Mouse (Mus musculus) ES-Bruce4 (cell line): ENCODE results near the gene Mcemp1.

ENCODE experiments used
- CTCF ChIP-seq: IDR thresholded peaks from one replicate; pipeline ENCODE4 v1.8.1; 2011; ENCODE audit warnings: low read depth, low read length
- POLR2A ChIP-seq: IDR thresholded peaks from one replicate; pipeline ENCODE4 v1.8.1; 2011; ENCODE audit warnings: low read length; ENCODE audit not compliant: insufficient read depth

GRCm38 (mm10) chr8:3674671-3675070, 9.1 kb downstream of the Mcemp1 start:
- TF ChIP-seq CTCF (no peak), POLR2A (no peak)
